Comparison of ENCODE assay signal across 35 mouse cellular contexts in genomic region chr6:23107069-23107468, GRCm38 (mm10).
"Had no signal": no experiment of that assay in that cellular context is flagged by ENCODE, and none has a peak within 500 bp of the region (broad histone marks: within the 10 kb centered on the region; RNA-seq: fewer than 3 reads in every experiment).

No protein-coding gene starts in this region.

- DNase-seq: heart, postnatal 10 days; heart, postnatal 14 days; heart, postnatal 36 days; heart, postnatal 4 days; kidney, adult 11 months; kidney, adult 18-20 months; kidney, adult 2 months; kidney, adult 8-10 months; kidney, adult 9 months; kidney, postnatal 10 days; kidney, postnatal 14 days; kidney, postnatal 25 days; kidney, postnatal 36 days; kidney, postnatal 4 days; layer of hippocampus, adult 9-11 months; layer of hippocampus, postnatal 36 days had no signal

- H3K27ac ChIP-seq: heart, embryonic 10.5 days; heart, embryonic 13.5 days; heart, embryonic 15.5 days; hindbrain, embryonic 10.5 days; hindbrain, embryonic 12.5 days; hindbrain, embryonic 13.5 days; hindbrain, embryonic 14.5 days; hindbrain, embryonic 15.5 days; hindbrain, postnatal 0 days; intestine, embryonic 15.5 days; kidney, embryonic 15.5 days; kidney, postnatal 0 days; layer of hippocampus, adult 2 months had no signal

- H3K9ac ChIP-seq: heart, embryonic 12.5 days; heart, embryonic 13.5 days; heart, embryonic 15.5 days; hindbrain, embryonic 12.5 days; hindbrain, embryonic 13.5 days; hindbrain, embryonic 14.5 days; hindbrain, embryonic 15.5 days; intestine, embryonic 15.5 days; kidney, embryonic 15.5 days had no signal

- H3K4me3 ChIP-seq: heart, embryonic 10.5 days; heart, embryonic 12.5 days; heart, embryonic 13.5 days; heart, embryonic 15.5 days; hindbrain, embryonic 10.5 days; hindbrain, embryonic 12.5 days; hindbrain, embryonic 13.5 days; hindbrain, embryonic 15.5 days; intestine, embryonic 15.5 days; kidney, embryonic 15.5 days; layer of hippocampus, adult 2 months had no signal

- H3K4me1 ChIP-seq: heart, embryonic 15.5 days; hindbrain, embryonic 10.5 days; hindbrain, embryonic 12.5 days; hindbrain, embryonic 13.5 days; hindbrain, embryonic 15.5 days; intestine, embryonic 15.5 days; kidney, embryonic 15.5 days had no signal

- H3K4me2 ChIP-seq: heart, embryonic 11.5 days; heart, embryonic 12.5 days; heart, embryonic 13.5 days; heart, embryonic 15.5 days; hindbrain, embryonic 12.5 days; hindbrain, embryonic 13.5 days; hindbrain, embryonic 14.5 days; hindbrain, embryonic 15.5 days; intestine, embryonic 15.5 days; kidney, embryonic 15.5 days had no signal

- ATAC-seq: hindbrain, embryonic 16.5 days; hindbrain, postnatal 0 days; inflammation-experienced regulatory T-cells, adult 6 months; intestine, embryonic 15.5 days; intestine, embryonic 16.5 days; intestine, postnatal 0 days had no signal

- H3K9me3 ChIP-seq: heart, embryonic 10.5 days; heart, embryonic 12.5 days; heart, embryonic 13.5 days; heart, embryonic 15.5 days; hindbrain, embryonic 10.5 days; hindbrain, embryonic 12.5 days; hindbrain, embryonic 13.5 days; hindbrain, embryonic 15.5 days; intestine, embryonic 15.5 days; kidney, embryonic 15.5 days had no signal

- H3K36me3 ChIP-seq: heart, embryonic 10.5 days; heart, embryonic 12.5 days; heart, embryonic 13.5 days; heart, embryonic 15.5 days; hindbrain, embryonic 10.5 days; hindbrain, embryonic 12.5 days; hindbrain, embryonic 13.5 days; hindbrain, embryonic 15.5 days; intestine, embryonic 15.5 days; kidney, embryonic 15.5 days had no signal

- H3K27me3 ChIP-seq: heart, embryonic 12.5 days; heart, embryonic 13.5 days; heart, embryonic 15.5 days; hindbrain, embryonic 12.5 days; hindbrain, embryonic 13.5 days; hindbrain, embryonic 15.5 days; intestine, embryonic 15.5 days; kidney, embryonic 15.5 days had no signal
